Mouse (Mus musculus) cerebellum, postnatal 4 days (tissue): ENCODE results near the gene Gh.
"Not testable (repeated sequence)": the region's sequence is repeated elsewhere in the genome, so short reads cannot be mapped to it uniquely, and the experiment has no call there.

ENCODE experiments used
- DNase-seq, 2 experiments: peaks; one replicate each; pipeline ENCODE4 v3.0.0; 2022; ENCODE audit warnings: low spot score in 2 of 2, mixed read lengths in 1 of 2

The Gh gene

DNA sequence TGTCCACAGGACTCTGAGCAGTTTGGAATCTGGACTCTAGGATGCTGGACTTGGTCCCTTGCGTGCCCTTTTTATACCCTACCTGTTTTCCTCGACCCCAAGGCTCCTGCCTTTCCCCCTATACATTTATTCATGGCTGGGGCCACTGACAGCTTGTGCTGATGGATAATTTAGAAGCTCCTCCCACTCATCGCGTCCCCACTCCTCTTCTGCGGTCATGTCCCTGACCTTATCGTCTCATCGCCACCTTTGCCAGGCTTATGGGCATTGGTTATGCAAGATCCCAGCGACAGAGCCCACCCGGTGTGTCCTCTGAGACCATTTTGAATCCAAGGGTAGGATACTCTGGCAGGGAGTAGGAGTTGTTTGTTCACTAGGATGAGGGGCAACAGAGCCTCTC lies at the start of gene Gh:
TSS of gene Gh (minus strand) at position 101 of the 400 bp plus-strand sequence.
- DNase-seq = no peak

DNA sequence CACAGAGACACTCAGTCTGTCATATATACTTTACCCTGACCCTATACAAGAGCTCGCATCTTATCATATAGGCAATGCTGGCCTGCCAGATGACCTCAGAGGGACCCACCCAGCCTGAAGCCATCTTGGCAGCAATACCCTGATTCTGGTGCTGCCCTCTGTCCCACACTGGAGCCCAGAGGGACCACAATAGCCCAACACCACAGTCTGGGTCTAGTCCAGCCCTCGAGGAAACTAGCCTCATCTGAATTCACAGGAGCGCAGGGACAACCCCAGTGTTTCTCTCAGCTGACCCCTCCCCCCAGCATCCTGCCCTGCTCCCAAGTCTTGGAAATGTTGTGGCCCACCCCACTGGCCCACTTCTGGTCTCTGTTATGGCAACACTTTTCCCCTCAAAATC lies 49.6 kb upstream of the Gh start:
- DNase-seq = no peak

DNA sequence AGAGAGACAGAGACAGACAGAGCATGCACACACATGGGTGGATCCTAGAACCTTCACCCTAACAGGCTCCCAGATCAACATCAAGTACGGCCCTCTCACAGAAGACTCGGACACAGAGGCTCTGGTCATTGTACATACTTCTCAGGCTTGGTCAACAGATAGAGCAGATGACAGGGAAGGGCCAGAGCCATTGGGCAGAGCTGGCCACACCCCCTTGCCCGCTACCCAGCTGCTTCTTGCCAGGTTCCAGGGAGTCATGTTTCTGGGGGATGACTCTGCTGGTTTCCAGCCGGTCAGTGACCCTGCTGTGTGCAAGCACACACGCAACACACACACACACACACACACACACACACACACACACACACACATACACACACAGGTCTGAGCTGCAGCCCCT lies 49.2 kb upstream of the Gh start:
- DNase-seq = no peak

DNA sequence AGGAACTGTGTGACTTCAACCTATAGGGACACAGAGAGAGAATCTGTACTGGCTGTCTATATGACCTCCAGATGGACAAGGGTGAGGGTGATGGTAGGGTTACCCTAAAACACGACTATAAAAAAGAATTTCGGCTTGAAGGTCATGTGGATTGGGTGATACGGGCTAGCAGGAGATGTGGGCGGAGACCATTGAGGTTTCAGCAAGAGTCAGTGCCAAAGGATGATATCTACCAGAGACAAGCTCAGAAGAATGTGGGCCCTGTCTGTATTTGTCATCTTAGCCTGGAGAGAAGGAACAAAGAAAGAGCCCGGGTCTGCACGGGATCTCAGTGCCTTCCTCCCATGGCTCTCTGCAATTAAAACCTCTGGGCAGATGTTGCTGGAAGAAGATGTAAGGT lies 48.1 kb upstream of the Gh start:
- no peak for DNase-seq

DNA sequence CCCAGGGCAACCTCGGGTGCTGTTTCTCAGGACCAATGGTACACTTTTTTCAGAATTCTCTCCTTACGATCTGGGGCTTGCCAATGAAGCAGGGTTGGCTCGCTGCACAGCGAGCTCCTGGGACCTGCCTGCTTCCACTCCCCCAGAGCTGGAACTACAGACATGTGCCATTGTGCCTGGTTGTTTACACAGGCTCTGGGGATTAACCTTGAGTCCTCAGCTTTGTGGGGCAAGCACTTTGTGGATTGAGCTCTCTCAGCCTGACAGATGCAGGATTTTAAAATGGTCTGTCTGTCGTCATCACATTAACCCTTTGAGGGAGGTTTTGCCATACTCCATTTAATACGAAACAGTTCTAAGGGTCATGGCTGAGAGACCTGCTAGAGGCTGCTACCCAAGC lies 43.2 kb upstream of the Gh start:
- no peak for DNase-seq

DNA sequence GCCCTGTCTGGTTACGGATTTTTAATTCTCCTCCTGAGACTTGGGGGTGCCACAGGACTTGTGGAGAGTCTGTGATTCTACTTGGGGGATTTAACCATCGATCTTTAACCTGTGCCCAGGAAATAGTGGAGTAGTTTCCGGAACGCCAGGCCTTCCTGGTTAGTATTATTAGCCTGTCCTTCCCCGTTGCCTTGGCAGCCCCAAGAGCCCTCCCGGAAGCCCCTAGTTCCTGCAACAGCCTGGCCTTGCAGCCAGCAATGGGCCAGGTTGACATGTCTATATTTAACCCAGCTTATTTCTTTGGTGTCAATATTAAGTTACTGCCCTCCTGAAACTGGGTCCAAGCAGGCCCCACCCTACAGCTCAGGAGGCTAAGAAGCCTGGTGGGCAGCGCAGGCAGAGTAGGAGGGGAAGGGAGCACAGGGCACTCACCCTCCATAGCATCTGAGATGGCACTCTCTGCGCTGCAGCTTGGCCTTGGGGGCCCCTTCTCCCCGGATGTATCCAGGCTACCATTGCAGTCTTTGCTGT lies 39.4 kb upstream of the Gh start:
- DNase-seq = no peak

DNA sequence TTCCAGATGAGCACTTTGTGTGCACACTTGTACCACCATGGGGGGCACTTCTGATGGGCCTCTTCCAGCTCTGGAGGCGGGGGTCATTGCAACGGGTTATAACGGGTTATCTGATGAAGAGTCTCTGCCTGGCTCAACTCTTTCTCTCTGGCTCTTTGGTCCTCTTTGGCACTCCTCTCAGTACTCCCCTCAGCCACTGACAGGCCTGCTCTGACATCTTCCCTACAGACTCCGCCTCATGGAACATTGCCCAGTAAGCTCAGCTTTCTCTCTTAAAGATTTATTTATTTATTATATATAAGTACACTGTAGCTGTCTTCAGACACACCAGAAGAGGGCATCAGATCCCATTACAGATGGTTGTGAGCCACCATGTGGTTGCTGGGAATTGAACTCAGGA lies 37.7 kb upstream of the Gh start:
- DNase-seq = not testable (repeated sequence)

DNA sequence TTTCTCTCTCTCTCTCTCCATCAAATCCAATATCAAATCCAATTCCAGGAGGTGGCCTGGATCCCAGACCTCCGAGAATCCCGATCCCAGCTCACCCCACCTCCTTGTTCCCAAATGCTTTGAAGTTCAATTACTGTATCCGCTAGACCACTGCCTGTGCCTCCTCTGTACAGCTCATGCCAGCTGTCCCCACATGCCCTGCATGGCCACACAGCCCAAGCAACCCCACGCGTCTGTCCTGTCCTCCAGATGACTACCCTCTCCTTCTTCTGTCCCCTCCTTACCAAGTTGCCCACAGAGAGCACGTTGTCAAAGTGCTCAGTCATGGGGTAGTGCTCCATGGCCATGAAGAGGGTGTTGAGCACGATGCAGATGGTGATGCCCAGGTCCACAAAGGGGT lies 37.2 kb upstream of the Gh start:
- no peak for DNase-seq

DNA sequence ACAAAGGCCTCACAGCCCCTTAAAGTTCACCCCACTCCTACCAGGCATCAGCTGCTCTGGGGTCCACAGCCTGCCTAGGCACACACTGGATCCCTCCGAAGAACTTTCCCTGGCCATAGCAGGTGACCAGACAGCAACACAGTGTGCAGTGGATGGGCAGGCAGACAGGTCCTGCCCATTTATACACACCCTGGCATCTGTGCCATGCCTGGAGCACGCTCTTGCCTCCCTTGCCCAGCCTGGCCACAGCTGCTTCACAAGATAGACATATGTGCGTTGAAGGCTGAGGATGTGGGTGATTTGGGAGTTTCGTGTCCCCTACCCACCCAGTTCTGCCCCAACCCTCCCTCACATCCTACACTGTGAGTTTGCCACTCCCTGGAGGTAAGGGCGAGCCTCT lies 36.4 kb upstream of the Gh start:
- DNase-seq = no peak

DNA sequence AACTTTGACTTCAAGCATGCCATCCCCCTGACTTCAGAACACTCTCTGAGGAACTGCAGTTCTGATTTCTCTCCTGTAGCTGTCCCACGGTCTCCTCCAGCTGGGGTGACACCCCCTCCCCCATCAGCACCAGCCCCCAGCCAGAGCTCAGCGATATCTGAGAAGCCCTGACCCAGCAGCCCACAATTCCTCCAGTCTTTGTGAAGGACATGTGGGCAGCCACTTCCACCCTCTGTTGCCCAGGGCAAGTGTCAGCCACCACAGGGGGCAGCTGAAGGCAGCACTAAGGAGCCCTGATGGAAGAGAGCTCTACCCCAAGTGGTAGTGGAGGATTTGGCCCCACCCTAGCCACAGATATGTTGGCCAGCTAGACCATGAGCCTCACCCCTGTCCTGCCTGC lies 32.4 kb upstream of the Gh start:
- no peak for DNase-seq

DNA sequence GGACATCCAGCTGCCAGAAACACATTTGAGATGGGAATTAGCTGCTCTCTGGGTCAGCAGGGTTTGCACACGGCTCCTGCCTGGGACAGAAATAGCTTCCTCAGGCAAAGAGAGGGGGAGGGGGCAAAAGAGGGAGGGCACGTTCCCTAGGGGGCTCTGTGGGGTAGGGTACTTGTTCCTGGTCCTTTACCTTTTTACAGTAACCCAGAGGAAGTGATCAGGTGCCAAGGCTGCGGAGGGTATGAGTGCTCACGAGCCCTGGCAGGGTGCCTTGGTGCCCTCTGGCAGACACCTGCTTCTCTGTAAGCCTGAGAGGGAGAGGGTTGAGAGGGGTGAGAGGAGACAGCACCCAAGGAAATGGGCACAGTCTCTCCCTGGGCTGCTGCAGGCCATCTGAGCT lies 30.8 kb upstream of the Gh start:
- DNase-seq = no peak

DNA sequence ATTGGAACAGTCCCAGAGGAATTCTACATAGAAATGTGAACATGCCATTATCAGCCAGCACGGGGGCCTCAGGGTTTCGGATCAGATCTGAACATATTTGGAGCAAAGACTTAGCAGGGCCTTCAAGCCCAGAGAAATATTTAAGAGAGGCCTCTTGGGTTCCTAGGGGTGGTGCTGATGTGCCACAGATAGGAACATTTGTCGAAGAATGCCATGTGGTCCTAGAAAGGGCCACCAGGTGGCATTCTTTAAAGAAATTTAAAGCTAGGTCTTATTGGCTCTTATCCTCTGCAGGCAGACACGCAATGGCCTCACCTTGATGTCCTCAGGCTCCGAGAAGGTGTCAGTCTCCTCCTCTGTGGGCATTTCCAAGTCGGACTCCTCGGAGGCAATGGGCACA lies 28.0 kb upstream of the Gh start:
- no peak for DNase-seq

DNA sequence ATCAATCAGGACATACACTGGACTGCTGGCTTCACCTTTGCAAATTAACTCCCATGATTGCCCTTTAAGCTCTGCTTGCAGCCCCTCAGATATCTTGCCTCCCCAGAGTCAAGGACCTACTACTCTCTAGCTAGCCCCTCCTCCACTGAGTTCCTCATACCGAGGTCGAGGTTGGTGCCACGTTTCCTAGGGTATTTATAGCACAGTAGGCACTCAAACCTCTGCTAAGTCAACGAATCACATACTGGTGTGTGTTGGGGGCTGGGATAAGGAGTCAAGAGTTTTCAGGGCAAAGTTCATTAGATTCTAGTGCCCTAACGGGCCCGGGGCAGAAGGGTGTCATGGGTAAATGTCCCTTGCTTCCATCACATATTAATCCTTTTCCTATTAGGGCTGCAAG lies 27.5 kb upstream of the Gh start:
- DNase-seq = no peak

DNA sequence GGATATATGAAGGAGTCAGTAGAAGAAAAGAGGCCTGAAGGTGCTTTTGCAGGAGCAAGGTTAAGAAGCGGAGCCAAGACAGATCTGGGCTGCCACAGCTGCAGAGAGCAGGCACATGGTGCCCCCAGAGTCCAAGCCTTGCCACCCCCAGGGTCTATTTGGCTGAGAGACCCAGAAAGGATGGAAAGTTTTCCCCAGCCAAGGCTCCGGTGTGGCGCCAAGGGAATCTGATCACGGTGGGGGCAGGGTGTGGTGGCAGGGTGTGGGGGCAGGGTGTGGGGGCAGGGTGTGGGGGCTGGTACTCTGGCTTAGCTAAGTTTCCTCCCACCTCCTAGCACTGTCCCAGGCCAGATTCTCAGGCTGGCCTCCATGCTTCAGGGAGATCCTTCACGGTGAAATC lies 26.9 kb upstream of the Gh start:
- DNase-seq = no peak

DNA sequence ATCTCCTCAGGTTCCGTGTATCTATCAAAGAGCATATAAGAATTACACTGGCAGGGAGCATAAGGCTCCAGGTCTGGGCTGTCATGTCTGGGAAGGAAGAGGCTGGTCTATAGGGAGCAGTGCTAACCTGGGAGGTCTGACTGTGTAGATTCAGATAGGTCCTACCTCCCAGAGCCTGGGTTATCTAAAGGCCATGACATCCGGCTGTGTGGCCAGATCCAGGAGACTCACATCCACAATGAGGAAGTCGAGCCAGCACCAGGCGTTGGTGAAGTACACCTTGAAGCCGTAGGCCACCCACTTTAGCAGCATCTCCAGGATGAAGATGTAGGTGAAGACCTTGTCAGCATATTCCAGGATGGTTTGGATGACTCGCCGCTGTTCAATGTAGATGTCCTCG lies 24.8 kb upstream of the Gh start:
- DNase-seq = no peak

DNA sequence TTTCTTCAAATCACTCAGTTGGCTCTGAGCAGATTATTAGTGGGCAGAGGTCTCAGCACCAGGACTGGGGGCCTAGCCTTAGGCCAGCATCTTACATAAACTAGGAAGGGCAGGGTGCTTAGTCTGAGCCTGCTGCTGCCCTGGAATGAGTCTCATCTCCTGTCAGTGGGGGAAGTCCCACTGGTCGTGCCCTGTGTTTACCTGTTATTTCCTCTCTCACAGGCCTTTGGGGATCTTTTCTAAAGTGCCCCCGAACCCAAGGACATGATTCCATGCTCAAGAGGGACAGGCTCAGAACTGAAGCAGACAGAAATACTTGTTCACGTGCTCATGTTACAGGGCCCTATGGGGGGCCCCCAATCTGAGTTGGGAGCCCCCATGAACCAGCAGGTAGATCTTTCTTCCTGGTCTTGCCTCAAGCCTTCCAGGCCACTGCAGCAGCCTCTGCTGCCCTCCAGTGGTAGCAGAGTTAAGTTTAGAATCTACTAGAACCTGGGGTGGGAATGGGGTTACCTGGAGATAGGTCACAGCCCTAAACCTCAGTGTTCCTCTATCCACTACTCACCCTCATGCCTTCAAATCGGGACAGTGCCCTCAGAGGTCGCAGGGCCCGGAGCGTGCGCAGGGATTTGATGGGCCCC lies 24.0 kb upstream of the Gh start:
- peak in 1 of 2 experiments; percentile 46 for DNase-seq

DNA sequence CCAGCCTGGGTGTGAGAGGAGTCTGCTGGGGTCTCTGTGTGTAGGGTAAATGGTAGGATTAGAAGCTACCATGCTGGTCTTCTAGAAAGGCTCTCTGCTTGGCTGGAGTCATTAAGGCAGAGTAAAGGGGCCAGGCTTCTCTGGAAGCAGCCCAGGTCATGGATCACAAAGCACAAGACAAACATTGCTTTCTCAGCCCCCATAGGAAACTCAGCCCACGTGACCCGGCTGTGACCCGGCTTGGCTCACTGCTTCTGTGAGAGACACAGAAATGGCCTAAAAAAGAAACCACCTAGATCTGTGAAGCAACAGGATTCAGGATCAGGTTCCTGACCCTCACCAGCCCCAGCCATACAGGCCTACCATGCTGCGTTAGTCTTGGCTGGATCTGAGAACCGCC lies 23.2 kb upstream of the Gh start:
- DNase-seq = no peak

DNA sequence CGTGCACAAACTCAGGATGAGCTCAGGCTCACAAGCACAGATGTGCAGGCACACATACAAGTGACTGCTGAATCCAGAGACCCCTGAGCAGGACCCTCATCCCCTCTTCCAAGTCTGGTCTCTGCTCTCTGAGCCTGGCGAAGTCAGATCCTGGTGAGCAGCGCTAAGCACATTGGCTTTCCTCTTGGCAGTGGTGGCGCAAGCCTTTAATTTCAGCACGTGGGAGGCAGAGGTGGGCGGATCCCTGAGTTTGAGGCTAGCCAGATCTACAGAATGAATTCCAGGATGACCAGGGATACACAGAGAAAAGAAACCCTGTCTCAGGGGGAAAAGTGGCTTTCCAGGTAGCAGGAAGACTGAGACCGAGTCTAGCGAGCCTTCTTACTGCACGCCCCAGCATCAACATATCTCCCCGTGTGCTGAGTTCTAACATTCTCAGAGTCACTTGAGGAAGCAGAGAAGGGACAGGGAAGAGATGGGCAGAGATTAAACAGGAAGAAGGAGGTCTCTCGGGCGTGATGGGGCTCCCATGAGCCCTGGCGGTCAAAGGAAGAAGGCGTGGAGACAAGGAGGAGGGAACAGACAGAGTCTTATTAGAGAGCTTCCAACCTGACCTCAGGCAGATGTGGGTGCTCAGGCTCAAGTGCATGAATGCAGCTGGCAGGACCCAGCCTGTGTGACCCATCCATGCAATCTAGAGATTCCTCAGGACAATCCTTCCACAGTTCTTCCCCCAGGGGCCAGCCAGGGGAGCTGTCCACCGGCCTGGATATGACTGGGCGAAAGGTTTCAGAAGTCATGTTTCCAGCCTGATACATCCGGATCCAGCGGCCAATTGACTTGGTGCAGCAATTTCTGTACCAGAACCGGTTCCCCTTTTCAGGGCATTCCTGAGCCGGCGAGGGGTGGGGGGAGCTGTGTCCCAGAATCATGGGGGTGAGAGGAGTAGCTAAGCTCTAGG lies 17.0 kb upstream of the Gh start:
- no peak for DNase-seq

DNA sequence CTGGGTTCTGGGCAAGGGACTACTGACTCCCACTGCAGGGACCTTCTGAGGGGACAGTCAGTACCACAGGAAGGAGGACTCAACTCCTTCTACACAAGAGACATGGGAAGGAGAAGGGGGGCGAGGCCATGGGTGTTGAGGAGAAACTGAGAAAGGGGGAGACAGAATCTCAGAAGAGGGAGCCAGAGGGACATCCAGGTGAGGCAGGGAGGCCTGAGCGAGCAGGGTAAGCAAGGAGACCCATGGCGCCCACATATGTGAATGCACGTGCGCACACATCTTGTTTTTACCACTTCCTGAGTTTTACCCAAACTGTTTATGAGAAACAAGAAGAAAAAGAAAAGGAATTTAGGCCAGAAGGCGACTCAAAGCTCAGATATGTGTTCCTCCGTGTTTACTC lies 16.1 kb upstream of the Gh start:
- no peak for DNase-seq

DNA sequence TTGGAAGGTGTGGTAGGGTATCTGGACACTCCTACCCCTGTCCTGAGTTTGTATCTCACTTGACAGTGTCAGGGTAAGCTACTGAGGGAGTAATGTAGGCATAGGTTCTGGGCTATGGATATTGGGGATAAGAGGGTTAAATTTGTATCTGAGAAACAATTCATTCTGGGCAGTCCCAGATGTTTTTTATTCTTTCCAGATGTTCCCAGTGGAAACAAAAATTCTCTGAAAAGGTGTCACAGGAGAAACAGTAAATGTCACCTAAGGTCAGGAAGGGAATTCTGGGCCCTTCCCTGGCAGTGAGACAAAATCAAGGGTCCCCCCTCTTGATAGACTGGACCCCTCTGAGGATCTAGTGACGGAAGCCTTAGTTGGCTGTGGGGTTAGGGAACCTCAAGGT lies 14.8 kb upstream of the Gh start:
- DNase-seq = no peak

DNA sequence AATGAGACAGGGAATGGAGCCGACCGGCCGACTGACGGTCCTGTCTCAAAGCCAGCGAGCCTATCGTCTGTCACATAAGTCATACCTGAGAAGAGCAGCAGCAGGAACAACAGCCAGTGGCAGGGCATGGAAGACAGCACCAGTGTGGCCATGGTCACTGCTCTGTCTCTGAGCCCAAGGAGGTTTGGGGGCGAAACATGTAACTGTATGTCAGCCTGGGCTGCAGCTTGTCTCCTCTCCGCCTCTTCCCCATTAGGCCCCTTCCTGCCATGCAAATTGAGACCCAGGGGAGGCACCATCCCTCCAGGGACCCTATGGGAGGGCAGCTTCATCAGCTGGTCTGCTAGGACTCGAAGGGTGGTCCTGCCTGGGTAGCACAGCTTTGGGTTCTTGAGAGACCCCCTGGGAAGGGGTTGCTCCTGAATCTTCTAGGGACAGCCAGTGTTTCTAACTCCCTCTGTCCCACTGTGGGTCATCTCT lies 12.7 kb upstream of the Gh start, which contains the start of gene Cd79b:
TSS of gene Cd79b (minus strand) at position 430 of the 480 bp plus-strand sequence.
- no peak for DNase-seq

DNA sequence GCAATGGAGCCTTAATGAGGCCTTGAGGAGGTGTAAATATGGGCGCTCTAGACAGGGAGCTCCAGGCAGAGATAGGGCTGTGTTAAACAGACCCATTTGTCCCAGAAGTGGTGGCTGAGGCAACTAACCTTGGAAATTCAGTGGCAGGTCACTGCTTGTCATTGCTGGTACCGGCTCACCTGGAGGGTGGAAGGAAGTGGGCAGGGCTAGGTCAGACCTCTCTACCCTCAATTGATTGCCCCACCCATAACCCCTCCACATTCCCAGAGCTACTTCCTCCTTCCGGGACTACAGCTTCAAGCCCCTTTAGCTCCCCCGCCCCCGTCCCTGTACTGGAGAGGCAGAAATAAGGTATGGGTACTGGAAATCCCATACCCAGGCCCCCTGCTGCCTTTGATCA lies 11.9 kb upstream of the Gh start:
- DNase-seq = no peak

DNA sequence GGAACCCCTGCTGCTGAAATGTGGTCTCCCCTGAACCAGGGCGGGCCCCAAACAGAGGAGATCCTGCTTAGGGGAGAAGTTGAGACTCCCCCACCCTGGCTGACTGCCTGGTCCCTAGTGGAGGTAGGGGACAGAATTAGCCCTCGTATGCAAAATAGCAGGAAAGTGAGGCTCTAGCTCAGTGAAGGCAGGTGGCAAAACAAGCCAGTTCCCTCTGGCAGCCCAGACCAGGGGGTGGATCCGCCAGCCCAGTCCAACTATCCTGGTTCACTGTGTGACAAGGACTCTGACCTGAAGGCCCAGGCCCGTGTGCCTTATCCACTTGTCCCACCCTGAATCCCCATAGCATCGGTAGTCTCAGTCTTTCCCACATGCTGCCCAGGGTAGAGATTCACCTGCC lies 8.5 kb upstream of the Gh start:
- no peak for DNase-seq
